Mouse (Mus musculus) left cerebral cortex, postnatal 10 days (tissue): ENCODE data around the gene Fhl4. TPM values are rescaled to one million over a fixed set of nuclear protein-coding genes. Genes with fewer than 3 reads are reported as not detected.

Experiments used
- DNase-seq, 2 experiments: peaks; one replicate each; pipeline ENCODE4 v3.0.0; 2021 to 2022; ENCODE audit warnings: low spot score in 2 of 2, mixed read lengths in 1 of 2; ENCODE audit errors: extremely low spot score in 1 of 2
- intact Hi-C: fragments of 180-260 bp; cut with DNase I; formaldehyde crosslinking; loops from one replicate; pipeline ENCODE4 v1.15.1; 2025
- total RNA-seq, 2 experiments: library from RNA; stranded (reverse); gene quantifications; 2 replicates each; pipeline ENCODE4 v1.2.3; 2021

The Fhl4 gene
- 1 to 10 TPM; 1.0 to 1.1 TPM for total RNA-seq

- DNase-seq: peak; percentile 73 to 94
- intact Hi-C loops: no loop called here
These were observed at the start of gene Fhl4, which contains the start of gene Tmem263 for GRCm38 (mm10) chr10:85102247-85103084. TSS of gene Fhl4 (minus strand) at chr10:85102495. TSS of gene Tmem263 (plus strand) at chr10:85102627.

GRCm38 (mm10) chr10:85149226-85149625 lies 46.9 kb upstream of the Fhl4 start:
- intact Hi-C loops: no loop called here
- no peak for DNase-seq

GRCm38 (mm10) chr10:85146282-85146681 lies 44.0 kb upstream of the Fhl4 start:
- intact Hi-C loops: no loop called here
- DNase-seq: no peak

- DNase-seq: no peak
- intact Hi-C loops: no loop called here
These were observed 39.2 kb upstream of the Fhl4 start for GRCm38 (mm10) chr10:85141465-85141864.

DNA sequence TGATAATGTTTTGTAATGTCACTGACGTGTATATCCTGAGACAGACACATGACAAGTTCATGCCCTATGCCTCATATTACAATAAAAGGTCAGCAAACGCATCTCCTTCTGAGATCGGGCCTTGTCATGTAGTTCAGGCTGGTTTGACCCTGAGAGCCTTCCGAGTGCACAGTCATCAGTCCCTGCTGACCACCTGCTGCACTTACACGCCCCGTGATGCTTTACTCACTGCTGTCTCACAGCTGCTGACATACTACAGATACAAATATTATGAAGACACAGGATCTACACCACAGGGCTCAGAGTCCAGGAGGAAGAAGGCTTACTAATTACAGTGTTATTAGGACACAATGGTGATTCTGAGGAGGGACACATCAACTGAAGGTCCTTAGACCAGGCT lies 34.3 kb upstream of the Fhl4 start:
- DNase-seq: no peak
- intact Hi-C loops: no loop called here

- no peak for DNase-seq
- intact Hi-C loops: no loop called here
These were observed 26.2 kb upstream of the Fhl4 start for GRCm38 (mm10) chr10:85128453-85128852.

- intact Hi-C loops: no loop called here
These were observed 25.3 kb upstream of the Fhl4 start, which contains the start of gene Mterf2 for GRCm38 (mm10) chr10:85127395-85128287. TSS of gene Mterf2 (minus strand) at chr10:85128027.

DNA sequence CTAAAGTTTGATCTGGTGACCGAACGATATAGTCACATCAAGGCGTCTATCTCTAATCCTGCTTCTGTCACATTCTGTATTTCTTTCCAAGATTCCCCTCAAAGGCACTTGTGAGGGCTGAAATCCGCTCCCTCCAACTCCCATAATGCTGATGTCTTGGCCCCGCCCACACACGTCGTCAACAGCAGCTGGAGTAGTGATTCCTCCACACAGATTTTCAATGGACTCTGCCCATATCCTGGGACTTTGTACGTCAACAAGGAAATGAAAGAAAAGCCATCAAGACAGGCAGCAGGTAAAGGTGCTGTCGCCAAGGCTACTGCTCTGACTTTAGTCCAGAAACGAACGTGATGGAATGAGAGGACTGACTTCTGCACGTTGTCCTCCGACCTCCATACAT lies 22.9 kb upstream of the Fhl4 start:
- DNase-seq: no peak
- intact Hi-C loops: no loop called here

More at GRCm38 (mm10) chr10:85127395-85128287, 25.3 kb upstream of the Fhl4 start, which contains the start of gene Mterf2:
- DNase-seq: peak; percentile 95 to 98

- intact Hi-C loops: no loop called here
- no peak for DNase-seq
These were observed 12.1 kb upstream of the Fhl4 start for GRCm38 (mm10) chr10:85114409-85114808.

GRCm38 (mm10) chr10:85103085-85103885 lies 990 bp upstream of the Fhl4 start:
- intact Hi-C loops: no loop called here

GRCm38 (mm10) chr10:85101841-85102240 lies 454 bp downstream of the Fhl4 start:
- intact Hi-C loops: no loop called here
- peak; percentile 12 to 57 for DNase-seq

More at GRCm38 (mm10) chr10:85103085-85103885, 990 bp upstream of the Fhl4 start:
- DNase-seq: peak; percentile 11 to 37

DNA sequence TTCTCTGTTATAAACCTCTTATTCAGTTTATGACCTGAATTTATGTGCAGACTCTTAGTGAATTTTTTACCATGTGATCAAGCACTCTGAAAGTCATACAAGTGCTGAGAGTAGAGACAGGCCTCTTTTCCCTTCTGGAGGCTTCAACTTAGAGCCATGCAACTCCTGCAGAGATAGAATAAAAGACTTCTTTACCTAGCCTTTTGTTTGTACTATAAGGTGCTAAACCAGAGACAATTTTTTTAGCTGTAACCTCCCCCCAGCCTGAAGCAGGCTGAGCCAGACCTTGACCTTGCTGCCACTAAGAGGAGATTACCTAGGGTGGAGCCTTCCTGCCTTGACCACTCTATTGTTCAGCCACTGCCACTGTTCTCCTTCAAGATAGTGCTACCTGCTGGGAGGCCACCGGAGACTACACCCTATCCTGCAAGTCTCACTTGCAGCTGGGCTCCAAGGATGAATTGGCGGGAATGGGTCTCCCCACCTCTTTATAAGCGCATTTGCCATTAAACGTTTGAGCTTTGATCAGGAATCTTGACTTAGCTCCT lies 30.6 kb downstream of the Fhl4 start:
- intact Hi-C loops: no loop called here

DNA sequence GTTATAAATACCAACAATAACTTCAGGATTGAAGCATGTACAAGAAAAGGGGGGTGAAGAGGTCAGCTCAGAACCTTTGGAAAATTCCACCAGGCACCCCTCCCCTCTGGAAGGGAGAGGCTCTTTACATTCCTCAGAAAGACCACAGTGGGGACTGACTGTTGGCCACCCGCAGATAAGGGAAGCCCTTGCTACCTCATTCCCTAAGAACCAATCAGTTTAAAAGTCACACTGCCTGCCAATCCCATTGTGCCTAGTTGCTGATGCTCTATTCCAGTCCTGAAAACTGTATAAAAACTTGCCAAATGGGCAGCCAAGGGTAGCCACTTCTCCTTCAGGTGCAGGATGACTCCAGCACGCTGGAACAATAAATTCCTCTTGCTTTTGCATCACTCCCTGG lies 47.4 kb downstream of the Fhl4 start:
- DNase-seq: no peak
- intact Hi-C loops: no loop called here

More for the DNA sequence above, 30.6 kb downstream of the Fhl4 start:
- no peak for DNase-seq

DNA sequence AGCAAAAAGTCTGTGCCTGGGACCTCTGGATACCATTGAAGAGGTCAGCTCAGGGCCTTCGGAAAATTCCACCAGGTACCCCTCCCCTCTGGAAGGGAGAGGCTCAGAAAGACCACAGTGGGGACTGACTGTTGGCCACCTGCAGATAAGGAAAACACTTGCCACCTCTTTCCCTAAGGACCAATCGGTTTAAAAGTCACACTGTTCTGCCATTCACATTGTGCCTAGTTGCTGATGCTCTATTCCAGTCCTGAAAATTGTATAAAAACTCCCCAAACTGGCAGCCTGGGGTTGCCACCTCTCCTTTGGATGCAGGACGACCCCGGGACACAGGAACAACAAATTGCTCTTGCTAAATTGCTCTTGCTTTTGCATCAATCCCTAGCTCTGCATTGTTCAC lies 49.8 kb downstream of the Fhl4 start:
- no peak for DNase-seq
- intact Hi-C loops: no loop called here

DNA sequence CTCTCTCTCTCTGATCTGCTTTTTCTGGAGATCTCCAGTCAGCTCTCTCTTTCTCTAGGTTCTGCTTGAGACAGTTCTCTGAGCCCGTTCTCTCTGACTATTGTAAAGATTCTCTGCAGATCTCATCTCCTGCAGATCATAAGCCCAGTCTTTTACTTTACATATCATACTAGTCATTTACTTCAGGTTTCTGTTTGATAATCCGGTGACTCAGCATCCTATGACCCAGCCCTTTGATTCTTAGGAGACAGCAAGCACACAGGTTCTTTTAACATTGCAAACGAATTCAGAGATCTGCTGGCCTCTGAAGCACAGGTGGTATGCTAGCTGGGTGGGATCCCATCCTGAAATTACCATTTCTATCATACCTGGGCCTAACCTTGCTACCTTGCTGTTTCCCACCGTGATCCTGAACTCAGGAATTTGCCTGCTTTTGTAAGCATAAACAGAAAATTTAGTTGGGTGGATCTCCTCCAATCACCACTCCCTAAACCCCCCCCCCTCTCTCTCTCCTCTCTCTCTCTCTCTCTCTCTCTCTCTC lies 51.6 kb downstream of the Fhl4 start:
- no peak for DNase-seq
- intact Hi-C loops: no loop called here

GRCm38 (mm10) chr10:85048008-85048407 lies 54.3 kb downstream of the Fhl4 start:
- DNase-seq: no peak
- intact Hi-C loops: loop anchor here (5.0 to 10.0 kb wide), 2 partner anchors 193 to 336 kb away; no protein-coding TSS in a partner anchor

GRCm38 (mm10) chr10:85046585-85046984 lies 55.7 kb downstream of the Fhl4 start:
- DNase-seq: no peak
- intact Hi-C loops: loop anchor here (5.0 to 10.0 kb wide), 2 partner anchors 192 to 334 kb away; no protein-coding TSS in a partner anchor
